Mouse (Mus musculus): ENCODE data around the gene Slc5a12. TPM values are rescaled to one million over a fixed set of nuclear protein-coding genes. Genes with fewer than 3 reads are reported as not detected.

The Slc5a12 gene
- polyA plus RNA-seq (2012; rRNA removed): not detected in 2 replicates

GRCm38 (mm10) chr2:110596932-110597331 is at the start of gene Slc5a12:
Gene Slc5a12 (plus strand): TSS chr2:110597298.

Other genes with a start within 250 kb of the Slc5a12 start
- 2.0 and 2.7 TPM in 2 replicates for gene Fibin, start 234.1 kb upstream of the Slc5a12 start, polyA plus RNA-seq (2012; rRNA removed)
- gene Muc15, start 124.0 kb downstream of the Slc5a12 start, polyA plus RNA-seq (2012; rRNA removed): 0.11 and 0.27 TPM in 2 replicates